ENCODE assay signal across 21 mouse cellular contexts in the genomic region with DNA sequence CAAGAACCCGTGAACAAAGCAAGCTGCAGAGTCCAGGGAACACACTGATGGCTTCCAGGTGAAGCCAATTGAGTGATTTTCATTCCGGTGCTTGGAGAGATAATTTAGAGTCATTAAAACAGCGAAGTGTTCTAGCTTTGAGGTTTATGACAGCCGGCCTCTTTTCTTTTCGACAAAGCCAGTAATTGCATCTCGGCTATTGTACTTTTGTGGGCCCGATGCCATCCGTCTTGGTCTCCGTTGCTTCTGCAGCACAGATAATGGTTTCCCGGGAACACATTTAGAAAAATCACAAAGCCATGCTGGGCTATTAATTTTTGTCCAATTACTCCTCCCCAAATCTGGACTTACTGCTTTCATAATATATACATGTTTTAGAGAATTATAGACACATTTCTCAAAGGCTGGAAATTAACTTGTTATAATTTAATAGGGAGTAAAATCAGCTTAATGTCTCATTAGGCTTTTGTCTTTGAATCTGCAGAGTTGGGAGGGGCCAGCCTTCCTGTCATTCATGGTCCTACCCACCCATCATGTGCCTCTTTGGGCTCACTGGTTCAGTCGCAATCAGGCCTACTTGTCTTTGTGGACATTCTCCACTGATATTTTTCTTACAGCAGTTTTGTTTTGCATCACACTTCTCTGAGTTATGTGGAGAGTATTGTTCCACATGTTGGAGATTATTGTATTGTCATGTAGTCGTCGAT.
DNase-seq lines count a peak whose midpoint lies in the region; ATAC-seq lines count a peak whose summit lies in the region.
"Had no signal": no experiment of that assay in that cellular context is flagged by ENCODE, and none has a peak within 500 bp of the region (broad histone marks: within the 10 kb centered on the region; RNA-seq: fewer than 3 reads in every experiment).

No protein-coding gene starts in this region.

- H3K36me3 ChIP-seq in embryonic facial prominence, embryonic 11.5 days (replicated peaks; ENCODE audit: control insufficient read depth, insufficient read depth, low read depth, low read length): no peaks in the 10 kb centered on the region
- H3K36me3 ChIP-seq in embryonic facial prominence, embryonic 10.5 days (replicated peaks): 0 out of 2 replicates have a peak, but pooled peaks cover 5% of the 10 kb centered on the region
- no peaks in the 10 kb centered on the region; the same call in 1 of the 2 replicates for H3K36me3 ChIP-seq in hindbrain, embryonic 16.5 days (ENCODE audit: control insufficient read depth, insufficient read depth, low read length)
- no peaks in the 10 kb centered on the region for H3K36me3 ChIP-seq in hindbrain, embryonic 12.5 days
- no peaks in the 10 kb centered on the region for H3K36me3 ChIP-seq in neural tube, embryonic 14.5 days (ENCODE audit: control insufficient read depth, insufficient read depth, low read length)
- H3K36me3 ChIP-seq: neural tube, embryonic 12.5 days had no signal

- H3K9me3 ChIP-seq in embryonic facial prominence, embryonic 11.5 days (replicated peaks; ENCODE audit: control insufficient read depth, low read length): no peaks in the 10 kb centered on the region
- no peaks in the 10 kb centered on the region for H3K9me3 ChIP-seq in embryonic facial prominence, embryonic 10.5 days
- H3K9me3 ChIP-seq in hindbrain, embryonic 16.5 days (ENCODE audit: control insufficient read depth, low read length): no peaks in the 10 kb centered on the region
- H3K9me3 ChIP-seq in hindbrain, embryonic 12.5 days (replicated peaks): no peaks in the 10 kb centered on the region; the same call in 1 of the 2 replicates
- no peaks in the 10 kb centered on the region for H3K9me3 ChIP-seq in neural tube, embryonic 14.5 days (ENCODE audit: control insufficient read depth, low read length)
- H3K9me3 ChIP-seq: neural tube, embryonic 12.5 days had no signal

- peak; percentile 32 for DNase-seq in embryonic facial prominence, embryonic 11.5 days (ENCODE audit: low spot score)
- DNase-seq in embryonic facial prominence, embryonic 10.5 days (ENCODE audit: low spot score): no peak
- DNase-seq in neural tube, embryonic 10.5 days (ENCODE audit: extremely low spot score, low spot score): no peak
- DNase-seq in adrenal gland, postnatal 36 days: no peak
- DNase-seq: adrenal gland, postnatal 10 days; cerebellum, adult 11 months; cerebellum, adult 9-11 months; gastrocnemius, postnatal 36 days; heart, adult 2 months; kidney, adult 2 months; kidney, postnatal 25 days; layer of hippocampus, postnatal 36 days; right cerebral cortex, adult 18-20 months; right cerebral cortex, postnatal 4 days; thymus, postnatal 25 days had no signal

- no peak overlapping the region for H3K27ac ChIP-seq in embryonic facial prominence, embryonic 11.5 days (replicated peaks; ENCODE audit: low read depth, low read length)
- H3K27ac ChIP-seq in embryonic facial prominence, embryonic 10.5 days (replicated peaks): no peak overlapping the region
- H3K27ac ChIP-seq in hindbrain, embryonic 16.5 days (ENCODE audit: low read depth, low read length): no peak overlapping the region
- H3K27ac ChIP-seq in hindbrain, embryonic 12.5 days: no peak overlapping the region
- H3K27ac ChIP-seq in neural tube, embryonic 14.5 days (ENCODE audit: low read depth, low read length): no peak overlapping the region
- H3K27ac ChIP-seq: heart, adult 2 months; macrophage; neural tube, embryonic 12.5 days had no signal

- H3K4me1 ChIP-seq in embryonic facial prominence, embryonic 11.5 days (ENCODE audit: control insufficient read depth, insufficient read depth, low read length): no peaks in the 10 kb centered on the region
- peaks cover 34% of the 10 kb centered on the region for H3K4me1 ChIP-seq in embryonic facial prominence, embryonic 10.5 days
- H3K4me1 ChIP-seq in hindbrain, embryonic 16.5 days (ENCODE audit: control insufficient read depth, insufficient read depth, low read depth, low read length): peaks cover 7% of the 10 kb centered on the region
- peaks cover 18% of the 10 kb centered on the region for H3K4me1 ChIP-seq in hindbrain, embryonic 12.5 days
- H3K4me1 ChIP-seq in neural tube, embryonic 14.5 days (ENCODE audit: control insufficient read depth, insufficient read depth, low read length): 0 out of 2 replicates have a peak, but pooled peaks cover 3% of the 10 kb centered on the region

- H3K4me3 ChIP-seq in embryonic facial prominence, embryonic 11.5 days (ENCODE audit: low read depth, low read length): no peak overlapping the region
- H3K4me3 ChIP-seq in embryonic facial prominence, embryonic 10.5 days: no peak overlapping the region
- no peak overlapping the region for H3K4me3 ChIP-seq in hindbrain, embryonic 16.5 days (ENCODE audit: low read length)
- no peak overlapping the region for H3K4me3 ChIP-seq in hindbrain, embryonic 12.5 days
- no peak overlapping the region for H3K4me3 ChIP-seq in neural tube, embryonic 14.5 days (ENCODE audit: low read depth, low read length)
- H3K4me3 ChIP-seq: heart, adult 2 months; neural tube, embryonic 12.5 days had no signal

- ATAC-seq in embryonic facial prominence, embryonic 11.5 days (replicated peaks; ENCODE audit: insufficient number of reproducible peaks, low FRiP score, low TSS enrichment, low read depth): no peak
- ATAC-seq in hindbrain, embryonic 16.5 days: 0 out of 2 replicates have a peak, but pooled peaks have one; percentile 48
- ATAC-seq in hindbrain, embryonic 12.5 days (ENCODE audit: low FRiP score): no peak
- 0 out of 2 replicates have a peak, but pooled peaks have one; percentile 5 for ATAC-seq in neural tube, embryonic 14.5 days (ENCODE audit: low read depth)
- ATAC-seq: inflammation-experienced regulatory T-cells, adult 6 months had no signal

- H3K9ac ChIP-seq in embryonic facial prominence, embryonic 11.5 days (replicated peaks; ENCODE audit: low read length): no peak overlapping the region
- no peak overlapping the region for H3K9ac ChIP-seq in hindbrain, embryonic 16.5 days (ENCODE audit: low read depth, low read length)
- no peak overlapping the region for H3K9ac ChIP-seq in hindbrain, embryonic 12.5 days
- no peak overlapping the region for H3K9ac ChIP-seq in neural tube, embryonic 14.5 days (replicated peaks; ENCODE audit: low read depth, low read length)
- H3K9ac ChIP-seq: neural tube, embryonic 12.5 days had no signal

- H3K4me2 ChIP-seq in embryonic facial prominence, embryonic 11.5 days (ENCODE audit: low read depth, low read length): no peak overlapping the region
- no peak overlapping the region for H3K4me2 ChIP-seq in hindbrain, embryonic 16.5 days (ENCODE audit: low read length)
- no peak overlapping the region for H3K4me2 ChIP-seq in hindbrain, embryonic 12.5 days (replicated peaks)
- H3K4me2 ChIP-seq in neural tube, embryonic 14.5 days (ENCODE audit: low read depth, low read length): no peak overlapping the region
- H3K4me2 ChIP-seq: neural tube, embryonic 12.5 days had no signal

- WGBS in embryonic facial prominence, embryonic 11.5 days: 71% methylated on average over 13 of the region's 13 CpGs
- WGBS in embryonic facial prominence, embryonic 10.5 days: 79% methylated on average over 13 of the region's 13 CpGs
- 43% methylated on average over 13 of the region's 13 CpGs for WGBS in hindbrain, embryonic 16.5 days
- 65% methylated on average over 13 of the region's 13 CpGs for WGBS in hindbrain, embryonic 12.5 days
- WGBS in neural tube, embryonic 14.5 days: 24% methylated on average over 13 of the region's 13 CpGs

- no peaks in the 10 kb centered on the region for H3K27me3 ChIP-seq in embryonic facial prominence, embryonic 11.5 days (ENCODE audit: control insufficient read depth, insufficient read depth, low read length)
- H3K27me3 ChIP-seq in embryonic facial prominence, embryonic 10.5 days (replicated peaks; ENCODE audit: low read depth, poor library complexity, severe bottlenecking): peaks cover 4% of the 10 kb centered on the region; the same call in 1 of the 2 replicates
- H3K27me3 ChIP-seq in hindbrain, embryonic 16.5 days (replicated peaks; ENCODE audit: control insufficient read depth, insufficient read depth, low read length): no peaks in the 10 kb centered on the region
- H3K27me3 ChIP-seq in hindbrain, embryonic 12.5 days: no peaks in the 10 kb centered on the region
- H3K27me3 ChIP-seq in neural tube, embryonic 14.5 days (ENCODE audit: control insufficient read depth, insufficient read depth, low read length): no peaks in the 10 kb centered on the region
- H3K27me3 ChIP-seq: neural tube, embryonic 12.5 days had no signal

Comparison
In these comparisons a context has a peak if more than half of its experiments do, and no peak if none do; other contexts are left out.
1. ATAC-seq: peak in hindbrain, embryonic 16.5 days (single experiment) and neural tube, embryonic 14.5 days (single experiment); none in embryonic facial prominence, embryonic 11.5 days (single experiment) and hindbrain, embryonic 12.5 days (single experiment).